Mouse (Mus musculus) ES-Bruce4 (cell line): ENCODE results near the gene 5330417C22Rik.

ENCODE experiments used
- CTCF ChIP-seq: IDR thresholded peaks from one replicate; pipeline ENCODE4 v1.8.1; 2011; ENCODE audit warnings: low read depth, low read length
- EP300 ChIP-seq: IDR thresholded peaks from 2 replicates; pipeline ENCODE4 v1.6.1; 2011; ENCODE audit warnings: low read depth, low read length; ENCODE audit not compliant: insufficient read depth

- TF ChIP-seq EP300 (no peak), CTCF (no peak)
These were observed 100.0 kb downstream of the 5330417C22Rik start for GRCm38 (mm10) chr3:108436380-108436714.
